Mouse (Mus musculus) spleen, postnatal 10 days (tissue): ENCODE results near the gene Tph2.

ENCODE experiments used
- DNase-seq, 2 experiments: peaks; one replicate each; pipeline ENCODE4 v3.0.0; 2021 to 2022; ENCODE audit warnings: low spot score in 2 of 2

The Tph2 gene

GRCm38 (mm10) chr10:115143641-115144040, 41.2 kb downstream of the Tph2 start:
- DNase-seq, result peak in 1 of 2 experiments; percentile 14

DNA sequence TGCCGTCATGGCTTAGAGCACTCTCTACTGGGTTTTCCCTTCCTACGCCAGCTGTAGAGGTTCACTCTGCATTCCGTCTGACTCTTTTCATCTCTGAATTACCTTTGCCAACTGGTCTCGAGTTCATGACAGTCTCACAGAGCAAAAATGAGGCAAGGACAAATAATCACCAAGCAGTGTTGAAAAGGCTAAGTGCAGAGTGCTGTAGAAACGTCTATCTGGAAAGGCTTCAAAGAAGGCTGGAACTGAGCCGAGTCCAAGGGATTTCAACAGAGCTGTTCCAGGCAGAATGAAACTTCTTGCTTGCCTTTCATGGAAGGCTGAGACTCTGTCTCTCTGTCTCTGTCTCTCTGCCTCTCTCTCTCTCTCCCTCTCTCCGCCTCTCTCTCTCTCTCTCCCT, 47.8 kb downstream of the Tph2 start:
- DNase-seq, result no peak

- no peak for DNase-seq
These were observed 56.9 kb downstream of the Tph2 start for GRCm38 (mm10) chr10:115127907-115128306.

GRCm38 (mm10) chr10:115125550-115125949, 59.3 kb downstream of the Tph2 start:
- DNase-seq, result no peak

DNA sequence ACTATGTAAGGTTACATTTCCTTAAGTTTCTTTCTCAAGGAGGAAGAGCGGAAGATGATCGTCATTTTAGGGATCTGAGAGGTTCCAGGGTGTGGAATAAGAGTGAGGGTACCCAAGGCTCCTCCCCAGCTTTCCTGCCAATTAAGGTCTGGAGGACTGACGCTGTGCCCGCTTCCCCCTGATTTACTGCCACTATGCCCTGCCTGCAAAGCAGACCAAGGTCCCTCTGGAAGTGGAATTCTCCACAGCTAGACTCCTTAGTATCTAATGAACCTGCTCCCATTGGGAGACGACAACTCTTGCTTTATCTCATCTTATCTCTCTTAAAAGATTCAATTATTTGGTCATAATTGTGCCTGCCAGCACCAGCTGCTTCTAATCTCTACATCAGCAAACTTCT, 59.8 kb downstream of the Tph2 start:
- no peak for DNase-seq

GRCm38 (mm10) chr10:115107666-115108540, 76.9 kb downstream of the Tph2 start:
- no peak for DNase-seq

GRCm38 (mm10) chr10:115104175-115104574, 80.6 kb downstream of the Tph2 start:
- DNase-seq, result no peak

- DNase-seq, result no peak
These were observed 84.8 kb downstream of the Tph2 start for GRCm38 (mm10) chr10:115099890-115100580.

DNA sequence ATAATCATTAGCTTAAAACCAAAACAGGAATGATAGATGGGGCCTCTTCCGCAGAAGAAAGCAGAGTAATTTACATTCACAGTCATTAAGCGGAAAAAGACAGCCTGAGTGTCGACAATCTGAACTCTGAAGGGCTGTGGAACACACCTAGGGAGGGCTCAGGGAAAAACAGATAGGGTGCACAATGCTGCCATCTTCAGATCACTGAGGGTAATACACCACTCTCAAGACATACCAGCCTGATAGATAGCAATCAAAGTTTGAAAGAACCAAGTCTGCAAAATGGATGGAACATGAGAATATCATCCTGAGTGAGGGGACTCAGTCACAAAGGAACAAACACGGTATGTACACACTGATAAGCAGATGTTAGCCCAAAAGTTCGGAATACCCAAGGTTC, 87.7 kb downstream of the Tph2 start:
- DNase-seq, result no peak

- no peak for DNase-seq
These were observed 88.6 kb downstream of the Tph2 start for GRCm38 (mm10) chr10:115096191-115096590.

DNA sequence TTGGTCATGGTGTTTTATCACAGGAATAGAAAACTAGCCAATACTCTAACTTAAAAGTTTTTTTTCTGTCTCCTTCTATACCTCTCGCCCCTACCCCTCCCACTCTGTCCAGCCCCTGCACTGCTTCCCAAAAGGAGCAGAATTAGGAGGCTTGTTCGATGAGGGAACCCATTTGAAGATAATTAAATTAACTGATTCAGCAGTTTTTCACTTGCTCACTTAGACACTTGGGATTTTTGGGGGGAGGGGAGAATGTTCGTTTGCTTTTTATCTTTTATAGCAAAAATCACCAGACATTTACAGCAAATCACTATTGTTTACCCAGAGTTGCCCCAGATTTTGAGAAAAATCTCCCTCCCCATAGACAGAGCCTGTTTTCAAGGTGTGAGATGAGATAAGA, 106.6 kb downstream of the Tph2 start:
- DNase-seq, result no peak

- no peak for DNase-seq
These were observed 115.5 kb downstream of the Tph2 start for GRCm38 (mm10) chr10:115069123-115069911.

DNA sequence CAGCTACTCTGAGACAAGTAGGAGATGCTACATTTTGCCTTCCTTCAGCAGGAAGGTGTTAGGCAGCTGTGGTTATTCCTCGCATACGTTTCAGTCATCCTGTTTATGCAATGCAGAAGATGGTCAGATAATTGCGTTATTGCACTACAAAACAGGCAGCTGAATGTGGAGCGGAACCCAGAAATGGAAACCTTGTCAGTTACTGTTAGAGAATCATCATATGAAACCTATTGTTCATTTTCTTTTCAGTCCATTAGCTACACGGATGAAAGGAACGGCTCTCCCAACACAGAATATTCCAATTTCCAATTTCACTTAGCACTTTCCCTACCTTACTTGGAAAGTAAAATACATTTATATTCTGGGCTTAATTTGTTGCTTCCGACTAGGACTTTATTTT, 120.9 kb downstream of the Tph2 start:
- no peak for DNase-seq

GRCm38 (mm10) chr10:115061498-115061897, 123.3 kb downstream of the Tph2 start:
- no peak for DNase-seq

- DNase-seq, result no peak
These were observed 124.1 kb downstream of the Tph2 start for GRCm38 (mm10) chr10:115060759-115061158.

DNA sequence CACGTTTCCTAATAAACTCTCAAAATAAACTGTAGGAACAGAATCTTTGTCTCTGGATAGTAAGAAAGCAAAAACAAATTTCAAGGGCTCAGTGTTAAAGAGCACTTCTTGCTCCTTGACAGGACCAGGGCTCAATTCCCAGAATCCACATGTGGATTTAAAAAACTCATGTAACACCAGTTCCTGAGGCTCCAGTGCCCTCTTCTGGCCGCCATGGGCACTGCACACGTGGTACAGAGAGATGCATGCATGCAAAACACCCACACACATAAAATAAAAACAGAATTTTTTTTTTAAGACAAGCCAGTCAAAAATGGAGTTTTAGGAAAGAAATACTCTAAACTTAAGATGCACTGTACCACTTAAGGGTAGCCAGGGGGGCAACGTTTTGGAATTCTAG, 133.2 kb downstream of the Tph2 start:
- no peak for DNase-seq

DNA sequence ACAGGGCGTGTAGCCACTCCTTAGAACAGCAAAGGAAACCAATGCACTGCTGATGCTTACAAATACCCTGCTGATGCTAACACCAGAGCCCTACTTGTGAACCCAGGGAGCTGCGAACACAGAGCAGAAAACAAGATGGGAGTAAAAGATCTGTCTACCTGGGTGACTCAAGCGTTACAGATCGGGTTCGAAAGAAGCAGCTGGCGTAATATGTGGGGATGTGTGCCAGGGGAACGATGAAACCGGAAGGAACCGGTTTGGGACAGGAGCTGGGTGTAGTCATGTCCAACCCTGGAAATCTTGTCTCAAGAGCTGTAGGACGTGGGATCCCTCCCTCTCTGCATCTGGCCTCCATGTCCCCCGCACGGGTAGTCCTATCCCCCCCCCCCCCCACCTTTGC, 134.1 kb downstream of the Tph2 start:
- DNase-seq, result no peak

- DNase-seq, result no peak
These were observed 134.6 kb downstream of the Tph2 start for GRCm38 (mm10) chr10:115050178-115050577.

GRCm38 (mm10) chr10:115048565-115048964, 136.3 kb downstream of the Tph2 start:
- no peak for DNase-seq

- DNase-seq, result no peak
These were observed 149.1 kb downstream of the Tph2 start for GRCm38 (mm10) chr10:115035748-115036147.
